Mouse (Mus musculus) E14TG2a.4 (cell line): Measurements from ENCODE around the gene Srebf1.

Experiments
- H3K27me3 ChIP-seq: 2 replicates; pipeline ENCODE4 v1.6.1; 2014; ENCODE audit warnings: low read length, control low read depth; ENCODE audit not compliant: insufficient read depth
- H3K36me3 ChIP-seq: 2 replicates; pipeline ENCODE4 v1.6.1; 2014; ENCODE audit warnings: low read length, control low read depth; ENCODE audit not compliant: insufficient read depth
- H3K4me1 ChIP-seq: replicated peaks from 2 replicates; pipeline ENCODE4 v1.6.1; 2014; ENCODE audit warnings: low read depth, low read length, control low read depth
- H3K4me3 ChIP-seq: replicated peaks from 2 replicates; pipeline ENCODE4 v1.5.1; 2014; ENCODE audit warnings: mild to moderate bottlenecking, low read length
- H3K9me3 ChIP-seq: 2 replicates; pipeline ENCODE4 v1.6.1; 2014; ENCODE audit warnings: low read length, control low read depth
- CTCF ChIP-seq: conservative IDR thresholded peaks from 2 replicates; pipeline ENCODE4 v1.5.1; 2014; ENCODE audit warnings: low read length
- NANOG ChIP-seq: IDR thresholded peaks from 2 replicates; pipeline ENCODE4 v1.6.1; 2014; ENCODE audit warnings: borderline replicate concordance, low read length, mixed read lengths
- POU5F1 ChIP-seq: IDR thresholded peaks from 2 replicates; pipeline ENCODE4 v1.6.1; 2014; ENCODE audit warnings: low read length, borderline replicate concordance

Srebf1 gene

GRCm38 (mm10) chr11:60197998-60198619 lies 24.3 kb downstream of the Srebf1 start:
- peak overlapping the region; percentile 39; the same call in 1 of the 2 replicates for H3K4me3 ChIP-seq
- H3K27me3 ChIP-seq: no peaks in the 10 kb centered on the region
- peaks cover 52% of the 10 kb centered on the region for H3K4me1 ChIP-seq
- no peaks in the 10 kb centered on the region for H3K9me3 ChIP-seq
- peaks cover 78% of the 10 kb centered on the region for H3K36me3 ChIP-seq
- TF ChIP-seq POU5F1 (no peak), NANOG (no peak), CTCF (no peak)

GRCm38 (mm10) chr11:60196344-60196743 lies 26.0 kb downstream of the Srebf1 start:
- Histone ChIP-seq H3K4me3 (no peak overlapping the region), H3K36me3 (peaks cover 69% of the 10 kb centered on the region), H3K27me3 (no peaks in the 10 kb centered on the region), H3K4me1 (peaks cover 46% of the 10 kb centered on the region), H3K9me3 (no peaks in the 10 kb centered on the region)
- no peak for TF ChIP-seq CTCF
- TF ChIP-seq NANOG: no peak
- TF ChIP-seq POU5F1: no peak

GRCm38 (mm10) chr11:60195108-60195507 lies 27.3 kb downstream of the Srebf1 start:
- H3K4me1 ChIP-seq: peaks cover 44% of the 10 kb centered on the region
- H3K27me3 ChIP-seq: no peaks in the 10 kb centered on the region
- TF ChIP-seq CTCF: peak; percentile 74
- no peak for TF ChIP-seq POU5F1
- TF ChIP-seq NANOG: no peak
- no peak overlapping the region for H3K4me3 ChIP-seq
- no peaks in the 10 kb centered on the region for H3K9me3 ChIP-seq
- H3K36me3 ChIP-seq: peaks cover 69% of the 10 kb centered on the region

- Histone ChIP-seq H3K9me3 (no peaks in the 10 kb centered on the region), H3K27me3 (peaks cover 10% of the 10 kb centered on the region), H3K4me3 (no peak overlapping the region), H3K36me3 (peaks cover 65% of the 10 kb centered on the region), H3K4me1 (peaks cover 53% of the 10 kb centered on the region)
- no peak for TF ChIP-seq NANOG
- no peak for TF ChIP-seq CTCF
- no peak for TF ChIP-seq POU5F1
These were observed 28.8 kb downstream of the Srebf1 start for GRCm38 (mm10) chr11:60193556-60193955.

- no peaks in the 10 kb centered on the region for H3K9me3 ChIP-seq
- H3K4me3 ChIP-seq: no peak overlapping the region
- H3K36me3 ChIP-seq: peaks cover 65% of the 10 kb centered on the region
- H3K27me3 ChIP-seq: peaks cover 20% of the 10 kb centered on the region
- H3K4me1 ChIP-seq: peaks cover 54% of the 10 kb centered on the region
- no peak for TF ChIP-seq POU5F1
- no peak for TF ChIP-seq CTCF
- TF ChIP-seq NANOG: no peak
These were observed 29.8 kb downstream of the Srebf1 start for GRCm38 (mm10) chr11:60192534-60192933.

- Histone ChIP-seq H3K36me3 (peaks cover 74% of the 10 kb centered on the region), H3K4me3 (peak overlapping the region; percentile 69), H3K27me3 (peaks cover 41% of the 10 kb centered on the region), H3K4me1 (peaks cover 66% of the 10 kb centered on the region), H3K9me3 (no peaks in the 10 kb centered on the region)
- TF ChIP-seq CTCF (no peak), POU5F1 (no peak), NANOG (no peak)
These were observed 32.2 kb downstream of the Srebf1 start for GRCm38 (mm10) chr11:60190055-60190641.

- Histone ChIP-seq H3K36me3 (peaks cover 78% of the 10 kb centered on the region), H3K27me3 (peaks cover 41% of the 10 kb centered on the region), H3K4me3 (peak overlapping the region; percentile 69), H3K4me1 (peaks cover 71% of the 10 kb centered on the region), H3K9me3 (no peaks in the 10 kb centered on the region)
- TF ChIP-seq NANOG: no peak
These were observed 32.8 kb downstream of the Srebf1 start for GRCm38 (mm10) chr11:60189501-60190040.

GRCm38 (mm10) chr11:60188275-60188853 lies 34.0 kb downstream of the Srebf1 start:
- Histone ChIP-seq H3K27me3 (peaks cover 46% of the 10 kb centered on the region), H3K4me3 (peak overlapping the region; percentile 69), H3K4me1 (peaks cover 83% of the 10 kb centered on the region), H3K9me3 (no peaks in the 10 kb centered on the region), H3K36me3 (peaks cover 71% of the 10 kb centered on the region)
- no peak for TF ChIP-seq CTCF

- Histone ChIP-seq H3K36me3 (peaks cover 69% of the 10 kb centered on the region), H3K9me3 (no peaks in the 10 kb centered on the region), H3K27me3 (peaks cover 46% of the 10 kb centered on the region), H3K4me1 (peaks cover 91% of the 10 kb centered on the region), H3K4me3 (peak overlapping the region; percentile 69)
- no peak for TF ChIP-seq NANOG
- TF ChIP-seq CTCF: no peak
- no peak for TF ChIP-seq POU5F1
These were observed 35.3 kb downstream of the Srebf1 start for GRCm38 (mm10) chr11:60187070-60187469.
